Mouse (Mus musculus): ENCODE results near the gene Gm4969. TPM values are rescaled to one million over a fixed set of nuclear protein-coding genes. Genes with fewer than 3 reads are reported as not detected.

Gm4969 gene
- 2.4 TPM in 2 replicates for polyA plus RNA-seq (2014; fragmentation: Nextera tagmentation; extraction: Ambion mirVana)

GRCm38 (mm10) chr7:19118028-19118771, at the start of gene Gm4969:
TSS of gene Gm4969 (minus strand) at chr7:19118368.
- Histone ChIP-seq H3K4me2 (ENCODE audit: low read depth, low read length) (peak within 1 kb of the TSS; percentile 39), H3K9me3 (replicated peaks; ENCODE audit: control insufficient read depth, low read length) (no peaks in the 10 kb centered on the region), H3K27me3 (ENCODE audit: control insufficient read depth, insufficient read depth, low read length) (no peaks in the 10 kb centered on the region), H3K4me3 (ENCODE audit: low read depth, low read length) (no peak within 1 kb of the TSS), H3K27ac (replicated peaks; ENCODE audit: low read depth, low read length) (no peak within 1 kb of the TSS), H3K4me1 (ENCODE audit: control insufficient read depth, insufficient read depth, low read length) (no peaks in the 10 kb centered on the region), H3K9ac (replicated peaks; ENCODE audit: low read length) (no peak within 1 kb of the TSS), H3K36me3 (replicated peaks; ENCODE audit: control insufficient read depth, insufficient read depth, low read depth, low read length) (no peaks in the 10 kb centered on the region)
- ATAC-seq (replicated peaks; ENCODE audit: insufficient number of reproducible peaks, low FRiP score, low TSS enrichment, low read depth) = peak; percentile 17; the same call in 1 of the 2 replicates
- peak; percentile 67 for DNase-seq (ENCODE audit: low spot score)
- 22% methylated on average over 51 of the region's 64 CpGs for WGBS

- Histone ChIP-seq H3K4me3 (ENCODE audit: low read depth, low read length) (no peak overlapping the region), H3K9ac (replicated peaks; ENCODE audit: low read length) (no peak overlapping the region), H3K9me3 (replicated peaks; ENCODE audit: control insufficient read depth, low read length) (no peaks in the 10 kb centered on the region), H3K27ac (replicated peaks; ENCODE audit: low read depth, low read length) (no peak overlapping the region), H3K4me2 (ENCODE audit: low read depth, low read length) (no peak overlapping the region), H3K4me1 (ENCODE audit: control insufficient read depth, insufficient read depth, low read length) (no peaks in the 10 kb centered on the region), H3K27me3 (ENCODE audit: control insufficient read depth, insufficient read depth, low read length) (peaks cover 11% of the 10 kb centered on the region; the same call in 1 of the 2 replicates), H3K36me3 (replicated peaks; ENCODE audit: control insufficient read depth, insufficient read depth, low read depth, low read length) (no peaks in the 10 kb centered on the region)
- no peak for ATAC-seq (replicated peaks; ENCODE audit: insufficient number of reproducible peaks, low FRiP score, low TSS enrichment, low read depth)
- DNase-seq (ENCODE audit: low spot score) = no peak
- WGBS = 83% methylated on average over 3 of the region's 3 CpGs
Measured at GRCm38 (mm10) chr7:19166990-19167389, 48.8 kb upstream of the Gm4969 start.

- H3K27ac ChIP-seq (replicated peaks; ENCODE audit: low read depth, low read length) = no peak within 1 kb of the TSS
- no peak within 1 kb of the TSS for H3K9ac ChIP-seq (replicated peaks; ENCODE audit: low read length)
- 13% methylated on average over 13 of the region's 14 CpGs for WGBS
- no peak for ATAC-seq (replicated peaks; ENCODE audit: insufficient number of reproducible peaks, low FRiP score, low TSS enrichment, low read depth)
- H3K4me1 ChIP-seq (ENCODE audit: control insufficient read depth, insufficient read depth, low read length) = no peaks in the 10 kb centered on the region
- H3K9me3 ChIP-seq (replicated peaks; ENCODE audit: control insufficient read depth, low read length) = no peaks in the 10 kb centered on the region
- H3K4me2 ChIP-seq (ENCODE audit: low read depth, low read length) = no peak within 1 kb of the TSS
- H3K4me3 ChIP-seq (ENCODE audit: low read depth, low read length) = no peak within 1 kb of the TSS
- H3K27me3 ChIP-seq (ENCODE audit: control insufficient read depth, insufficient read depth, low read length) = peaks cover 11% of the 10 kb centered on the region; the same call in 1 of the 2 replicates
- no peaks in the 10 kb centered on the region for H3K36me3 ChIP-seq (replicated peaks; ENCODE audit: control insufficient read depth, insufficient read depth, low read depth, low read length)
- no peak for DNase-seq (ENCODE audit: low spot score)
Measured at GRCm38 (mm10) chr7:19165656-19166423, 47.7 kb upstream of the Gm4969 start, which contains the start of gene Gipr. TSS of gene Gipr (minus strand) at chr7:19166127.

- Histone ChIP-seq H3K27me3 (ENCODE audit: control insufficient read depth, insufficient read depth, low read length) (peaks cover 12% of the 10 kb centered on the region; the same call in 1 of the 2 replicates), H3K27ac (replicated peaks; ENCODE audit: low read depth, low read length) (no peak overlapping the region), H3K9me3 (replicated peaks; ENCODE audit: control insufficient read depth, low read length) (no peaks in the 10 kb centered on the region), H3K4me1 (ENCODE audit: control insufficient read depth, insufficient read depth, low read length) (peaks cover 2% of the 10 kb centered on the region), H3K9ac (replicated peaks; ENCODE audit: low read length) (no peak overlapping the region), H3K36me3 (replicated peaks; ENCODE audit: control insufficient read depth, insufficient read depth, low read depth, low read length) (no peaks in the 10 kb centered on the region), H3K4me3 (ENCODE audit: low read depth, low read length) (no peak overlapping the region), H3K4me2 (ENCODE audit: low read depth, low read length) (peak overlapping the region; percentile 17; the same call in 1 of the 2 replicates)
- DNase-seq (ENCODE audit: low spot score) = no peak
- ATAC-seq (replicated peaks; ENCODE audit: insufficient number of reproducible peaks, low FRiP score, low TSS enrichment, low read depth) = no peak
- WGBS = 1% methylated on average over 13 of the region's 13 CpGs
Measured at GRCm38 (mm10) chr7:19164978-19165377, 46.8 kb upstream of the Gm4969 start.

- Histone ChIP-seq H3K4me3 (ENCODE audit: low read depth, low read length) (no peak overlapping the region), H3K27me3 (ENCODE audit: control insufficient read depth, insufficient read depth, low read length) (peaks cover 19% of the 10 kb centered on the region), H3K36me3 (replicated peaks; ENCODE audit: control insufficient read depth, insufficient read depth, low read depth, low read length) (no peaks in the 10 kb centered on the region), H3K9me3 (replicated peaks; ENCODE audit: control insufficient read depth, low read length) (no peaks in the 10 kb centered on the region), H3K27ac (replicated peaks; ENCODE audit: low read depth, low read length) (no peak overlapping the region), H3K4me2 (ENCODE audit: low read depth, low read length) (peak overlapping the region; percentile 17; the same call in 1 of the 2 replicates), H3K9ac (replicated peaks; ENCODE audit: low read length) (no peak overlapping the region), H3K4me1 (ENCODE audit: control insufficient read depth, insufficient read depth, low read length) (peaks cover 2% of the 10 kb centered on the region)
- DNase-seq (ENCODE audit: low spot score) = peak; percentile 65
- peak; percentile 37; the same call in 1 of the 2 replicates for ATAC-seq (replicated peaks; ENCODE audit: insufficient number of reproducible peaks, low FRiP score, low TSS enrichment, low read depth)
- 0% methylated on average over 6 of the region's 6 CpGs for WGBS
Measured at GRCm38 (mm10) chr7:19164189-19164588, 46.0 kb upstream of the Gm4969 start.

GRCm38 (mm10) chr7:19163752-19164151, 45.6 kb upstream of the Gm4969 start:
- no peak overlapping the region; the same call in 1 of the 2 replicates for H3K4me2 ChIP-seq (ENCODE audit: low read depth, low read length)
- H3K4me3 ChIP-seq (ENCODE audit: low read depth, low read length) = no peak overlapping the region

GRCm38 (mm10) chr7:19162928-19163327, 44.8 kb upstream of the Gm4969 start:
- no peak for DNase-seq (ENCODE audit: low spot score)
- H3K27me3 ChIP-seq (ENCODE audit: control insufficient read depth, insufficient read depth, low read length) = peaks cover 19% of the 10 kb centered on the region

More at GRCm38 (mm10) chr7:19163752-19164151, 45.6 kb upstream of the Gm4969 start:
- H3K27me3 ChIP-seq (ENCODE audit: control insufficient read depth, insufficient read depth, low read length) = peaks cover 19% of the 10 kb centered on the region
- H3K9ac ChIP-seq (replicated peaks; ENCODE audit: low read length) = no peak overlapping the region
- WGBS = 34% methylated on average over 12 of the region's 12 CpGs
- peaks cover 2% of the 10 kb centered on the region for H3K4me1 ChIP-seq (ENCODE audit: control insufficient read depth, insufficient read depth, low read length)
- ATAC-seq (replicated peaks; ENCODE audit: insufficient number of reproducible peaks, low FRiP score, low TSS enrichment, low read depth) (no peak), DNase-seq (ENCODE audit: low spot score) (no peak)
- no peaks in the 10 kb centered on the region for H3K36me3 ChIP-seq (replicated peaks; ENCODE audit: control insufficient read depth, insufficient read depth, low read depth, low read length)
- H3K27ac ChIP-seq (replicated peaks; ENCODE audit: low read depth, low read length) = no peak overlapping the region
- H3K9me3 ChIP-seq (replicated peaks; ENCODE audit: control insufficient read depth, low read length) = no peaks in the 10 kb centered on the region

More at GRCm38 (mm10) chr7:19162928-19163327, 44.8 kb upstream of the Gm4969 start:
- no peak overlapping the region for H3K4me3 ChIP-seq (ENCODE audit: low read depth, low read length)
- H3K4me1 ChIP-seq (ENCODE audit: control insufficient read depth, insufficient read depth, low read length) = peaks cover 2% of the 10 kb centered on the region
- H3K36me3 ChIP-seq (replicated peaks; ENCODE audit: control insufficient read depth, insufficient read depth, low read depth, low read length) = no peaks in the 10 kb centered on the region
- H3K9ac ChIP-seq (replicated peaks; ENCODE audit: low read length) = no peak overlapping the region
- 83% methylated on average over 7 of the region's 7 CpGs for WGBS
- H3K4me2 ChIP-seq (ENCODE audit: low read depth, low read length) = no peak overlapping the region
- no peaks in the 10 kb centered on the region for H3K9me3 ChIP-seq (replicated peaks; ENCODE audit: control insufficient read depth, low read length)
- ATAC-seq (replicated peaks; ENCODE audit: insufficient number of reproducible peaks, low FRiP score, low TSS enrichment, low read depth) = no peak
- H3K27ac ChIP-seq (replicated peaks; ENCODE audit: low read depth, low read length) = no peak overlapping the region

Measured in embryonic facial prominence, embryonic 11.5 days (tissue).